Mouse (Mus musculus) stomach, embryonic 15.5 days (tissue): ENCODE measurements around the gene Ssmem1. TPM values are rescaled to one million over a fixed set of nuclear protein-coding genes. Genes with fewer than 3 reads are reported as not detected.
A peak's percentile ranks its signal among the peaks of the same experiment; 100 is the strongest.

Experiments used
- ATAC-seq: fragments of 200-750 bp; cut with Nextera tagmentation; 2 replicates; pipeline ENCODE4 v1.8.0; 2017; ENCODE audit warnings: low read depth, moderate number of reproducible peaks, moderate TSS enrichment; ENCODE audit not compliant: insufficient read depth, low FRiP score
- H3K27ac ChIP-seq: fragments of 300-500 bp; sonication (generic); 2 replicates; pipeline ENCODE4 v1.5.1; 2015; ENCODE audit warnings: mild to moderate bottlenecking, inconsistent platforms
- H3K27me3 ChIP-seq: fragments of 300-500 bp; sonication (generic); replicated peaks from 2 replicates; pipeline ENCODE4 v1.6.1; 2015; ENCODE audit warnings: inconsistent platforms
- H3K36me3 ChIP-seq: fragments of 300-500 bp; sonication (generic); 2 replicates; pipeline ENCODE4 v1.6.1; 2015; ENCODE audit warnings: inconsistent platforms
- H3K4me1 ChIP-seq: fragments of 300-500 bp; sonication (generic); 2 replicates; pipeline ENCODE4 v1.6.1; 2015; ENCODE audit warnings: inconsistent platforms
- H3K4me2 ChIP-seq: fragments of 300-500 bp; sonication (generic); 2 replicates; pipeline ENCODE4 v1.6.1; 2015; ENCODE audit warnings: mild to moderate bottlenecking, inconsistent platforms
- H3K4me3 ChIP-seq: fragments of 300-500 bp; sonication (generic); replicated peaks from 2 replicates; pipeline ENCODE4 v1.5.1; 2015; ENCODE audit warnings: inconsistent platforms
- H3K9ac ChIP-seq: fragments of 300-500 bp; sonication (generic); 2 replicates; pipeline ENCODE4 v1.6.1; 2015; ENCODE audit warnings: inconsistent platforms
- H3K9me3 ChIP-seq: fragments of 300-500 bp; sonication (generic); 2 replicates; pipeline ENCODE4 v1.6.1; 2016; ENCODE audit warnings: inconsistent platforms
- WGBS: fragments of 180-500 bp; shearing (Covaris S2); methylation state at CpG from one replicate; pipeline ENCODE4 v1.1.7; 2015; 5-methylcytosine and 5-hydroxymethylcytosine counted together
- polyA plus RNA-seq: library from polyadenylated mRNA; unstranded; fragments of >200 nt; fragmentation: Nextera tagmentation; extraction: Ambion mirVana; gene quantifications from 2 replicates; pipeline ENCODE4 v1.2.1, GENCODE M21; 2015

Gene Ssmem1
- polyA plus RNA-seq, 1 experiment from 2014 or later, result not detected

- H3K4me1 ChIP-seq, result peaks cover 12% of the 10 kb centered on the region
- H3K27ac ChIP-seq, result peak overlapping the region; percentile 76
- H3K4me2 ChIP-seq, result no peak overlapping the region
- WGBS, result 37% methylated on average over 8 of the region's 8 CpGs
- peak; percentile 70; the same call in 1 of the 2 replicates for ATAC-seq
- H3K27me3 ChIP-seq, result no peaks in the 10 kb centered on the region
- H3K36me3 ChIP-seq, result peaks cover 13% of the 10 kb centered on the region; the same call in 1 of the 2 replicates
- no peak overlapping the region for H3K4me3 ChIP-seq
- H3K9ac ChIP-seq, result no peak overlapping the region
- H3K9me3 ChIP-seq, result no peaks in the 10 kb centered on the region
Measured at GRCm38 (mm10) chr6:30477210-30477714, 32.4 kb upstream of the Ssmem1 start.

GRCm38 (mm10) chr6:30477784-30478183 lies 31.9 kb upstream of the Ssmem1 start:
- WGBS, result 74% methylated on average over 6 of the region's 6 CpGs
- Histone ChIP-seq H3K4me3 (no peak overlapping the region), H3K27ac (peak overlapping the region; percentile 76; the same call in 1 of the 2 replicates)

GRCm38 (mm10) chr6:30479418-30479817 lies 30.2 kb upstream of the Ssmem1 start:
- 72% methylated on average over 3 of the region's 3 CpGs for WGBS
- ATAC-seq, result no peak
- H3K27ac ChIP-seq, result 0 out of 2 replicates have a peak overlapping the region, but pooled peaks have one; percentile 21
- H3K27me3 ChIP-seq, result no peaks in the 10 kb centered on the region
- no peak overlapping the region for H3K4me2 ChIP-seq
- no peaks in the 10 kb centered on the region for H3K9me3 ChIP-seq
- no peak overlapping the region for H3K4me3 ChIP-seq
- peaks cover 12% of the 10 kb centered on the region for H3K4me1 ChIP-seq
- peaks cover 19% of the 10 kb centered on the region for H3K36me3 ChIP-seq
- H3K9ac ChIP-seq, result no peak overlapping the region

More at GRCm38 (mm10) chr6:30477784-30478183, 31.9 kb upstream of the Ssmem1 start:
- H3K4me2 ChIP-seq, result no peak overlapping the region
- no peaks in the 10 kb centered on the region for H3K27me3 ChIP-seq
- H3K9ac ChIP-seq, result no peak overlapping the region
- H3K36me3 ChIP-seq, result peaks cover 13% of the 10 kb centered on the region; the same call in 1 of the 2 replicates
- H3K9me3 ChIP-seq, result no peaks in the 10 kb centered on the region
- peaks cover 12% of the 10 kb centered on the region for H3K4me1 ChIP-seq
- ATAC-seq, result no peak

GRCm38 (mm10) chr6:30482908-30483307 lies 26.7 kb upstream of the Ssmem1 start:
- H3K36me3 ChIP-seq, result peaks cover 32% of the 10 kb centered on the region
- H3K9ac ChIP-seq, result no peak overlapping the region
- no peak overlapping the region for H3K4me3 ChIP-seq
- H3K27me3 ChIP-seq, result no peaks in the 10 kb centered on the region
- H3K4me2 ChIP-seq, result no peak overlapping the region
- whole genome bisulfite sequencing, result 85% methylated on average over 2 of the region's 2 CpGs
- ATAC-seq, result no peak
- no peak overlapping the region for H3K27ac ChIP-seq
- no peaks in the 10 kb centered on the region for H3K9me3 ChIP-seq
- no peaks in the 10 kb centered on the region for H3K4me1 ChIP-seq

GRCm38 (mm10) chr6:30486504-30486903 lies 23.1 kb upstream of the Ssmem1 start:
- H3K9ac ChIP-seq, result no peak overlapping the region
- H3K4me1 ChIP-seq, result no peaks in the 10 kb centered on the region

GRCm38 (mm10) chr6:30499049-30499448 lies 10.6 kb upstream of the Ssmem1 start:
- WGBS, result 80% methylated on average over 3 of the region's 3 CpGs
- Histone ChIP-seq H3K27me3 (no peaks in the 10 kb centered on the region), H3K9ac (no peak overlapping the region), H3K9me3 (no peaks in the 10 kb centered on the region), H3K4me3 (no peak overlapping the region), H3K27ac (no peak overlapping the region), H3K4me1 (no peaks in the 10 kb centered on the region), H3K4me2 (no peak overlapping the region), H3K36me3 (peaks cover 28% of the 10 kb centered on the region)
- no peak for ATAC-seq

More at GRCm38 (mm10) chr6:30486504-30486903, 23.1 kb upstream of the Ssmem1 start:
- Histone ChIP-seq H3K4me3 (no peak overlapping the region), H3K27me3 (no peaks in the 10 kb centered on the region), H3K4me2 (no peak overlapping the region), H3K9me3 (no peaks in the 10 kb centered on the region), H3K27ac (no peak overlapping the region), H3K36me3 (peaks cover 25% of the 10 kb centered on the region)
- WGBS, result 86% methylated on average over 6 of the region's 6 CpGs
- ATAC-seq, result 0 out of 2 replicates have a peak, but pooled peaks have one; percentile 27

GRCm38 (mm10) chr6:30508824-30509223 lies 825 bp upstream of the Ssmem1 start:
- WGBS, result 6% methylated on average over 2 of the region's 2 CpGs
- peak overlapping the region; percentile 61 for H3K4me3 ChIP-seq
- ATAC-seq, result no peak

GRCm38 (mm10) chr6:30510291-30510690 lies 642 bp downstream of the Ssmem1 start:
- Histone ChIP-seq H3K36me3 (peaks cover 11% of the 10 kb centered on the region; the same call in 1 of the 2 replicates), H3K4me2 (0 out of 2 replicates have a peak overlapping the region, but pooled peaks have one; percentile 50), H3K4me1 (peaks cover 8% of the 10 kb centered on the region), H3K9ac (no peak overlapping the region), H3K27ac (peak overlapping the region; percentile 98), H3K4me3 (no peak overlapping the region), H3K27me3 (no peaks in the 10 kb centered on the region), H3K9me3 (no peaks in the 10 kb centered on the region)
- WGBS, result 72% methylated on average over 5 of the region's 5 CpGs
- ATAC-seq, result no peak

More at GRCm38 (mm10) chr6:30508824-30509223, 825 bp upstream of the Ssmem1 start:
- Histone ChIP-seq H3K9ac (peak overlapping the region; percentile 68), H3K4me2 (peak overlapping the region; percentile 66), H3K4me1 (peaks cover 8% of the 10 kb centered on the region), H3K9me3 (no peaks in the 10 kb centered on the region), H3K27ac (peak overlapping the region; percentile 98), H3K36me3 (peaks cover 17% of the 10 kb centered on the region; the same call in 1 of the 2 replicates), H3K27me3 (no peaks in the 10 kb centered on the region)

GRCm38 (mm10) chr6:30514242-30514641 lies 4.6 kb downstream of the Ssmem1 start:
- no peak overlapping the region for H3K9ac ChIP-seq
- H3K4me3 ChIP-seq, result no peak overlapping the region
- H3K9me3 ChIP-seq, result no peaks in the 10 kb centered on the region
- H3K4me1 ChIP-seq, result peaks cover 3% of the 10 kb centered on the region
- 15% methylated on average over 9 of the region's 9 CpGs for WGBS
- no peaks in the 10 kb centered on the region for H3K36me3 ChIP-seq
- no peak for ATAC-seq
- H3K4me2 ChIP-seq, result no peak overlapping the region
- peak overlapping the region; percentile 65 for H3K27ac ChIP-seq
- no peaks in the 10 kb centered on the region for H3K27me3 ChIP-seq

GRCm38 (mm10) chr6:30520400-30520799 lies 10.8 kb downstream of the Ssmem1 start:
- no peak for ATAC-seq
- H3K4me2 ChIP-seq, result no peak overlapping the region
- no peak overlapping the region for H3K4me3 ChIP-seq
- H3K9ac ChIP-seq, result no peak overlapping the region
- WGBS, result 67% methylated on average over 11 of the region's 11 CpGs
- no peaks in the 10 kb centered on the region for H3K36me3 ChIP-seq
- no peaks in the 10 kb centered on the region for H3K27me3 ChIP-seq
- H3K27ac ChIP-seq, result no peak overlapping the region
- no peaks in the 10 kb centered on the region for H3K9me3 ChIP-seq
- H3K4me1 ChIP-seq, result no peaks in the 10 kb centered on the region

GRCm38 (mm10) chr6:30525456-30526332 lies 16.0 kb downstream of the Ssmem1 start:
- no peak overlapping the region for H3K9ac ChIP-seq
- H3K4me2 ChIP-seq, result no peak overlapping the region
- ATAC-seq, result no peak
- H3K9me3 ChIP-seq, result no peaks in the 10 kb centered on the region
- peak overlapping the region; percentile 91 for H3K27ac ChIP-seq
- H3K36me3 ChIP-seq, result no peaks in the 10 kb centered on the region
- no peak overlapping the region for H3K4me3 ChIP-seq
- H3K27me3 ChIP-seq, result no peaks in the 10 kb centered on the region
- 46% methylated on average over 7 of the region's 7 CpGs for WGBS
- peaks cover 20% of the 10 kb centered on the region; the same call in 1 of the 2 replicates for H3K4me1 ChIP-seq
